Mouse (Mus musculus): ENCODE results near the gene Twist2.

GRCm38 (mm10) chr1:91758600-91759515, 42.4 kb upstream of the Twist2 start:
- TF ChIP-seq EP300 (IDR thresholded peaks at IDR 0.05) (no peak), CTCF (IDR thresholded peaks at IDR 0.05) (no peak)
